Mouse (Mus musculus): Measurements from ENCODE around the gene Sp6. TPM values are rescaled to one million over a fixed set of nuclear protein-coding genes. Genes with fewer than 3 reads are reported as not detected.

Sp6 gene
- polyA plus RNA-seq, 1 experiment = not detected

DNA sequence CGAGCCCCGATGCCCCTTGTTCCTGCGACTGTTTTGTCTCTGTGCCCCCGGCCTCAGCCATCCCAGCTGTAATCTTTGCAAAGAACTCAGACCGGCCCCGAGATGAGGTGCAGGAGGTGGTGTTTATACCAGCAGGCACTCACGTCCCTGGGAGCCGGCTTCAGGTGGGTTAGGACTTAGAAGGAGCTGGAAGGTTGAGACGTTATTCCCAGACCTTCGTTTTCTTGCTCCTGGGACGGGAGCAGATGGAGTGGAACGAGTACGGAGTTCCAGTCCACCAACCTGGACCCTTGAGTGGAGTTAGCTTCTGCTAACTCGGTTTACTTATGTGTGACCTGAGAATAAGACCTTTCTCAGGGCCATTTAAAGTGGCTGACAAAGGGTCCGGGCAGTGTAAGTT, 17.2 kb downstream of the Sp6 start:
- TF ChIP-seq GATA1 (IDR thresholded peaks at IDR 0.05; ENCODE audit: low read length) = no peak

DNA sequence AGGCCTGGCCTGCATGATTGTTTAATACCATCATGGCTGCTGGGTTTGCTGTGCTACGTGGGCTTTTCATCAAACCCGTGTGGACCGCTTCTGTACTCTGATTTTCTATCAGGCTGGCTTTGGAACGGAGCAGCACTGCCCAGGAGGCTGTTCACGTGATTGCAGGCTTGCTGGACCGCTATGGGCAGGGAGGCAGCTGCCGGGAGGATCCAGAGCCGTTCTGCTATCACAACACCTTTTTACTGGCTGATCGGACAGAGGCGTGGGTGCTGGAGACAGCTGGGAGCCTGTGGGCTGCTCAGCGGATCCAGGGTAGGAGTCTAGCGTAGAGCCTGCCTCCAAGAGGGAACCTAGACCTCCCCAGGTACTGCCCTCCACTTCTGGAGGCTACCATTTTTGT, 18.8 kb downstream of the Sp6 start:
- no peak for TF ChIP-seq GATA1 (IDR thresholded peaks at IDR 0.05; ENCODE audit: low read length)

DNA sequence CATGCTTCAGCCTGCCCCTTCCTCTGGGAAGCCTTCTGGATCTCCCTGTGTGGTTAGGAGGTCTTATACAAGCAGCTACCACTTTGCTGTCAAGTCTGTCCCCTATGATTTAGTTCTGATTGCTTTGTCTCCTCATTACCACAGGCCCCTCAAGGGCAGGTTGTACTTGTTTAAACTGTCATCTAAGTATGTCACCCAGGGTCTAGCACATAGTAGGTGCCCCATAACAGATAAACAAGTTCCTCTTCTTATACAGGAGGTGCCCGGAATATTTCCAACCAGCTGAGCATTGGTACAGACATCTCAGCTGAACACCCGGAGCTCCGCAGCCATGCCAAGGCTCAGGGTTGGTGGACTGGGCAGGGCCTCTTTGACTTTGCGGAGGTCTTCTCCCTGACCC, 19.3 kb downstream of the Sp6 start:
- no peak for TF ChIP-seq GATA1 (IDR thresholded peaks at IDR 0.05; ENCODE audit: low read length)

DNA sequence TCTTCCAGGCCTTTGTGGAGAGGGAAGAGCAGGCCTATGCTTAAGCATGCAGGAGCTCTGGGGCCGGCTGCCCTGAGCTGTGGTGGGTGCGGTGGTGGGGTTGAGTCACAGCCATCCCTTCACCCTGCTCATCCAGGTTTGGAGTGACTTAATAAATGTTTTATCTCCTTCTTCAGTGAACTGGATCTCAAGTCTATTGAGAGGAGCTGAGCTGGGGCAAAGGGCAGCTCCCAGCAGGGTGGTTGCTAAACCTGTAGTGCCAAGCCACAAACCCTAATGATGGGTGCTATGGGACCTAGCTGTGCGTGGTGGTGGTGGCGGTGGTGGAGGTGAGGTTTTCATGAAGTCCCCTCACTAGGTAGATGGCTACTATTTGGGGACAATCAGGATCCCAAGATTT, 20.6 kb downstream of the Sp6 start:
- TF ChIP-seq GATA1 (IDR thresholded peaks at IDR 0.05; ENCODE audit: low read length) = no peak

DNA sequence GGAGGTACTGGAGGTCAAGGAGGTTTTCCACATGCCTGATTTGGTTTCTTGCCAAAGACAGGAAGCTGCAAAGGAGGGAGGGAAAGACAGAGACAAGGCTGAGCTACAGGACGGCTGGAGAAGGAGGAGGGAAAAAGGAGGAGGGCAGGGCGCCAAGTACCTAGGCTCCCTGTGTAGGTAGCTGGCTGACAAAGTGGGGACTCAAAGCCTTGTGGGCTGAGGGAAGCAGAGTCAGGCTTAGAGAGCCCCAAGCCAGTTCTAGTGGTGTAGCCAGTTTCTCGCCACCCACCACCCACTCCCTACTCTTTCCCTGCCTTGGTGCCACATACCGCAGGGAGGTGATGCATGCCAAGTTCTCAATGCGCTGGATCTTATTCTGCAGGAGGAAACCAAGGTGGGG, 22.9 kb downstream of the Sp6 start:
- no peak for TF ChIP-seq GATA1 (IDR thresholded peaks at IDR 0.05; ENCODE audit: low read length)

DNA sequence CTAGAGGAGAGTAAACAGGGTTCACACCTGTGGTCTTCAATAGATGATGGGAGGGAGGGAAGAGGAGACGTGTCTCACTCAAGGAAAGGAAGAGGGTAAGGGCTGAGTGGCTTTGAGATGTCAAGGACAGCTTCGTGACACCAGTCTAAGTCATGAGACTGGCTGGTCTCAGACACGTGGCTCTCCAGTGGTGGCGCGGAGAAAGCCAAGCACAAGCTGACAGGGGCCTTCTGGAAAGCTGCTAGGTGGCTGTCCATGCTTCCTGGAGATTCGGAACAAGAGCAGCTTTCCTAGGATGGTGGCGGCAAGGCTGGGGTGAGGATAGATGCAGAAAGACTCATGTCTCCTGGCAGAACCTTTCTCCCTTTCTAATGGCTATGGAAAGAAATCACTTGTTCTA, 25.7 kb downstream of the Sp6 start:
- TF ChIP-seq GATA1 (IDR thresholded peaks at IDR 0.05; ENCODE audit: low read length) = no peak

DNA sequence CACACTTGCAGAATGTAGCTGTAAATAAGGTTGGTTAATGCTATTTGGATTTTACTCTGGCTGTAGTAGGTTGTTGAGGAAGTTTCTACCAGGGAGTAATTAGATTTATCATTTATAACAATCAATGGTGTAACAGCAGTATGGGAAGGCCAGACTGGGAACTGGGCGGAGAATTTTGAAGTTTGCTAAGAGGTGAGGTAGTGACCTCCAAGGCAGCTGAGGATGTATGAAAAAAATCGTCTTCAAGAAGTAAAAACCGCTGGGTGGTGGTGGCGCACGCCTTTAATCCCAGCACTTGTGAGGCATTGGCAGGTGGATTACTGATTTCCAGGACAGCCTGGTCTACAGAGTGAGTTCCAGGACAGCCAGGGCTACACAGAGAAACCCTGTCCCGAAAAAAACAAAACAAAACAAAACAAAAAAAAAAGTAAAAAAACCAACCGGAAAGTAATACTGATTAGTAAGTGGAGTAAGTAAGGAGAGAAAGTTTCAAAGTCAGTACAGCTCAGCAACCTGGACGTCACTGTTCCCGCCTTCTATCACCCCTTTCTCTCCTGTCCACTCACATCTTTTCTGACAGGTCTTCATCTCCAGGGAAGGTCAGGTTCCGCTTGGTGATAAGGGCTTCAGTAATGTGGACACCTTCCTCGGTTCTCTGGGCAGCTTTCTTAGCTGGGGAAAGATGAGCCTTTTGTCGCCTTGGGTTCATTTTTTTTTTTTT, 27.3 kb downstream of the Sp6 start:
- TF ChIP-seq GATA1 (IDR thresholded peaks at IDR 0.05; ENCODE audit: low read length) = no peak

DNA sequence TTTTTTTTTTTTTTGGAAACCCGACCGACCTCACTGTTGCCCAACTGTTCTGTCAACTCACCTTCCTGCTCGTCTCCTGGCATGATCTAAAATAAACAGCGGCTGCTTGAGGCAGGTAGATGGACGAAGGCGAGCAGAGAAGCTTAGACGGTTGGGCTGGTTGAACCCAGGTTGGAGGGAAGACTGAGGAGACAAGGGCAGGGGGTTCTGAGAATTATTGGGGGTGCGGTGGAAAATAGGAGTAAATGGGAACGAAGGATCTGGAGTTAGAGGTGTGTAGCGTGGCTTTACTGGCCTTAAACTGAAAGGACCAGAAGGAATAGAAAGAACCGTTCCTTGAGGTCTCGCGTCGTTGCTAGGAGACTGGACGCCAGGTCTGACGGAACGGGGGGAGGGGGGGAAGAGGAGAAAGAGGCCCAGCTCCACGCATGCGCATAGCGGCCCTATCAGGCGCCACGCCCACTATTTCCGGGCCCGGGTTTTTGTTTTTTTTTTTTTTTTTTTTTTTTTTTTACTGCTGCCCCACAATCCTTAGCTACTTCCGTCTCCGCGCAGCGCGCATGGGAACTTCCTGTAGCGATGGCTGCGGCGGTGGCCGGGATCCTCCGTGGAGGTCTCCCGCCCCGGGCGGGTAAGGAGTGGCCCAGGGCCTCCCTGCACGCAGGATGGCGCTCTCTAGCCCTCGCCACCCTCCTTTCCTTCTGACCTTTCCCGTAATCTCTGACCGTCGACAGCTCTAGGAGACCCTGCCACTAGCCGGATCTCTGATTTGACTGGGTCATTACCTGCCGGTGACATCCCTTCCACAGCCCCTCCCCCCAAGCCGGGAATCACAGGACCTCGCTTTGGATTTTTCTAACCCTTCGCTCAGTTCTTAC, 28.1 kb downstream of the Sp6 start, which contains the start of the genes Lrrc46 and Mrpl10:
Gene Lrrc46, minus strand, starts transcription at position 386 of the 878 bp plus-strand sequence.
Gene Mrpl10, plus strand, starts transcription at position 539 of the 878 bp plus-strand sequence.
- no peak for TF ChIP-seq GATA1 (IDR thresholded peaks at IDR 0.05; ENCODE audit: low read length)

DNA sequence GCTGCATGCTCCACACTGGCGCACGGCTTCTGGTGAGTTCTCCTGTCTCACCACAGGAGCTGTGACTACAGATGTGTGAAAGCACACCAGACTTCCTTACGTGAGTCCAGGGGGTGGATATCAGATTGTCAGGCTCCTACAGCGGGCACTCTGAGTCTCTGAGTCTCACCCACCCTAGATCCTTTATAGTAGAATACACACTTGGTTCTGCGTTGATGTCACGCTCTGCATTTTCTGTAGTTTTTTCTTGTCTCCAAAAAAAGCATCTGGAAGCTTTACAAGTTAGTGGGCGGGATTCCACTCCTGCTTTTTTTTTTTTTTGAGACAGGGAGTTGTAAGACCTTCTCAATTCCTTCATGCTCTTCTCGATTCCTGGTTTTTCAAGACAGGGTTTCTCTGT, 31.7 kb downstream of the Sp6 start:
- no peak for TF ChIP-seq GATA1 (IDR thresholded peaks at IDR 0.05; ENCODE audit: low read length)

DNA sequence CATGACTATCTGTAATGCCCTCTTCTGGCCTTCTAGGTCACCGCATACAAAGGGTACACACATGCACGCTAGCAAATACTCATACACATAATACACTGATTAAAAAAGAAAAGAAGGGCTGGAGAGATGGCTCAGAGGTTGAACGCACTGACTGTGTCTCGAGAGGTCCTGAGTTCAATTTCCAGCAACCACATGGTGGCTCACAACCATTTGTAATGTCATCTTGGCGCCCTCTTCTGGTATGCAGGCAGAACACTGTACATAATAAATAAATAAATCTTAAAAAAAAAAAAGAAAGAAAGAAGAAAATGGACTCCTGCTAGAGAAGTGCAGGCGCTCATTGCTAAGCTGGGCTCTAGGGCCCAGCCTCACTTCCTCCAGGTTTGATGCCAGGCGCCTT, 32.7 kb downstream of the Sp6 start:
- TF ChIP-seq GATA1 (IDR thresholded peaks at IDR 0.05; ENCODE audit: low read length) = no peak

DNA sequence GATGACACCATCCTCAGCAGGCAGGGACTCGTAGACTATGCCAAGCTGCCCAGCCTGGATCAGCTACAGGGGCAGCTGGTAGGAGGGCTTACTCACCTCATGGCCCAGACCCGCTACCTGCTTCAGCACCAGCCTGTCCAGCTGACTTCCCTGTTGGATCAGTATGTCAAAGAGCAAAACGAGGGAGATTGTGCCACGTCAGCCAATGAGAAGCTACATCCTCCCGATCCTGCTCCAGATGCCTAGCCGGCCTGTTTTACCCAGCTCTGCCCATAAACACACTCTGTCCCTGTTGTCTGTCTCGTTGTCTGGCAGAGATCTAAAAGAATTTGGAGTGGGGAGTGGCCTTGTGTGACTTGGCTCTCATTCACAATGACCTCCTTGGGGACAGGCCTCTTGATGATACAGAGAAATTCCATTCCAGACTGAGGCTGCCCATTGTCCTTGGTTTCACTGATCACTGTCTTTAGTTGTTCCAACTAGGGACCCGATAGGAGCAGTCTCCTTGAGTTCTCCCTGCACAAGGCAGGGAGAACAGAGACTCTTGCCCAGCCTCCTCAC, 35.0 kb downstream of the Sp6 start:
- TF ChIP-seq GATA1 (IDR thresholded peaks at IDR 0.05; ENCODE audit: low read length) = no peak

DNA sequence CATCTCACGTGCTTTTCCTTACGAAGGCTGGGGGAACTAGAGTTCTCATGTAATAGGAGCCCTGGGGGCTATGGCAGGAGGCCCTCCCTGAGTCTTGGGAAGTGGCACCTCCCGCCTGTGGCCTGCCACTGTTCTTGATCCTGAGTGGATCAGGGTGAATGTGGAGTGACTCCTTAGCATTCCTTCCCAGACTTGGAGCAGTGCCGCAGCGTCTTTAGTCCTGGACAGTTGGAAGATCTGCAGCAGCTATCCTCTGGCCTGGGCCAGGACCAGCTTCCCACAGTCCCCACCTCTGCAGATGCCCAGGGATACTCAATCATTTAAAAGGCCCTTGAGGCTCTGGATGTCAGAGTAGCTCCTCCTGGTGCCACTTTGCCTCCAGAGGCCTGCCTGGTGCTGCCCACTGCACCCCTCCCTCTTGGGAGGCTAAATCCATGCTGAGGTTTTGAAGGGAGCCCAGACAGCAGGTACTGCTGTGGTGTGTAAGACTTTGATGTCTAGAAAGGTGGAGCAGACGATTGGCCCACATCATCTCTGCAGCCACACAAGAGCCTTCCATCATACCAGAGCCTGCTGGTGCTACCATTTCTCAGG, 36.4 kb downstream of the Sp6 start:
- no peak for TF ChIP-seq GATA1 (IDR thresholded peaks at IDR 0.05; ENCODE audit: low read length)

DNA sequence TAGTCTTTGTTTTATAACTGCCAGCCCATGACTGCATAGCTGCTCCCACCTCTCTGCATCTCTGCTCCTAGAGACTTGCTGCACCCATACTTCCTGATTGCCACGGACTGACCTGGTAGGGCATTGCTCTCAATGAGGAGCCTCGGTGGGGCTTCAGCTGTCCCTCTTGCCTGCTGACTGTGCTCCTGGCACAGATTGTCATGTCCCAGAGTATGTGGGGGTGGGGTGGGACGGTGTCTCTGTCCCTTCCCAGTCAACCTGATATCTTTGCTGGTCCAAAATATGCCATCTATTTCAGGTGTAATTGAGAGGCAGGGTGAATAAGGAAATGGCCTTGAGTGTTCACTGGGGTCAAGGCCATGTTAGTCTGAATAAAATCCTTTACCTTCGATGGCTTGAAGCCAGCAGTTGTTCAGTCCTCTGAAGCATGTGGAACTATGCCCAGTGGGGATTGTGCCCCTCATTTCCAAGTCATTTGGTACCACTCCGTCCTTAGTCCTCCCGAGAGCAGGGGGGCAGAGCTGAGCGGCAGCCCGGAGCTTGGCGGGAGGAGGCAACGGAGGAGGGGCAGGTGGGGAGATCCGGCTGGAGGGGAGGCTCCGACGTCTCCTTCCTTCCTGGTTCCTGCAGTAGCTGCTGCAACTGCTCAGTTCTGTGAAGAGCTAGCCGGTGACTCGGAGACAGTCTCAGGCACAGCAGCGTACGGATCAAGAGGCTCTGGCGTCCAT, 37.2 kb downstream of the Sp6 start, which contains the start of gene Osbpl7:
Gene Osbpl7, plus strand, starts transcription at position 413 of the 728 bp plus-strand sequence.
- no peak for TF ChIP-seq GATA1 (IDR thresholded peaks at IDR 0.05; ENCODE audit: low read length)

DNA sequence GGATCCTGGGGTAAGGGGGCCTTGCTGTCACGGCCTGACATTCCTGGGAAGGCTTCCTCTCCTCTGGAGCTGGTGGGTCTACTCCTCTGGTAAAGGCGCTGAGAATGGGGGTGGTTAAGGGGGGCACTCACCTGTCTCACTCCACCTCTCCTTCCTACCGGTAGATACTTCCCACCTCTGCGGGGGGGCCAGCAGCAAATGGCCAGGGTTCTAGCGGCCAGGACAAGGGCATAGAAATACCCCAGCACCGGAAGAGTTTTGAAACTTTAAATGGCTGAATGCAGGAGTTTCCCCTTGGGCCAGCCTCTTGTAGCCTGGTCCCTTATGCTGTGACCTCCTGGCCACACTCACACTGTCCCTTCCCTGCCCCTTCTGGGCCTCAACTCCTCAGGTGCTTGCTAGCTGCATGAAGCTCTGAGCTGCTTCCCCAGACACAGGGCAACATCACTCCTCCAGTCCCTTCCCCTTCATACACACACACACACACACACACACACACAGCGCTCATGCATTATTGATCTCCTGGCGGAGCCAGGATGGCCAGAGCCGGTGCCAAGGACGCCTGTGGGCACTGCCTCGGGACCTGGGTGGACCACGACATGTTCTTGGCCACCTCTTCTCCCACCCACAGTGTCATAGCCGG, 37.9 kb downstream of the Sp6 start:
- TF ChIP-seq GATA1 (IDR thresholded peaks at IDR 0.05; ENCODE audit: low read length) = no peak

DNA sequence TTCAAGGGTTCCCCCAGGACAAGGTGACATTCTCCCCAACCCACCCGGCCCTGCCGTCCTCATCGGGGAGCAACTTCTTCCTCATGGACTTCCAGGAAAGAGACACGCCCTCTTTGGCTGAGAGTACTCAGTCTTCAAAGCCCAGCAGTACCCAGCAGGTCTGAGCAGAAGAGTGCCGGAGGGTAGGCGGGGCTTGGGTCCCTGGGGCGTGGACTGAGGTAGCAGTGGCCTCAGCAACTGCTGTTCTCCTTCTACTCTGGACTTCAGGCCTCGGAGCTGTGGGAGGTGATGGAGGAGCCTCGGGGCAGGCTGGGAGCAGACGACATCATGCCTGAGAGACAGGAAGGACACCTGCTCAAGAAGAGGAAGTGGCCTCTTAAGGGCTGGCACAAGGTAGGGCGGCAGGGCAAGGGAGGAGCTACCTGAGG, 39.0 kb downstream of the Sp6 start:
- no peak for TF ChIP-seq GATA1 (IDR thresholded peaks at IDR 0.05; ENCODE audit: low read length)

Measured in G1E-ER4 (cell line).